22 mouse cellular contexts compared by ENCODE assay signal in the genomic region with DNA sequence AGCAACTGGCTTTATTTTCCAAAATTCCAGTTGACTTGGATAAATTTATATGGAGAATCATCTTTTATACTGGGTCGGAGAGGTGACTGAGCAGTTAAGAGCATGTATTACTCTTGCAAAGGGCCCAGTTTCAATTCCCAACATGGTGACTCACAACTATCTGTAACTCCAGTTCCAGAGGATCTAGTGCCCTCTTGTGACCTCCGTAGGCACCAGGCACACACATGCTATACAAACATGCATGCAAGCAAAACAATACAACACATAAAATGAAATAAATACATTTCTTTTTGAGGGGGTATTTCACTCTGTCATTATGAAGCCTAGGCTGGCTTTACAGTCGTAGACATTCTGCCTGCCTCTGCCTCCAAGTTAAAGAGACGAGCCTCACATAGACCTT.
DNase-seq lines count a peak whose midpoint lies in the region; ATAC-seq and TF ChIP-seq lines count a peak whose summit lies in the region.
"Had no signal": no experiment of that assay in that cellular context is flagged by ENCODE, and none has a peak within 500 bp of the region (broad histone marks: within the 10 kb centered on the region; RNA-seq: fewer than 3 reads in every experiment).

No protein-coding gene starts in this region.

- no peak for TF ChIP-seq POLR2A in brain, embryonic 14.5 days (IDR thresholded peaks at IDR 0.05; ENCODE audit: borderline replicate concordance, extremely low read depth, insufficient read depth, insufficient read length, poor library complexity, severe bottlenecking)

- H3K9me3 ChIP-seq in kidney, postnatal 0 days (replicated peaks; ENCODE audit: low read length) = no peaks in the 10 kb centered on the region
- H3K9me3 ChIP-seq in forebrain, embryonic 16.5 days (ENCODE audit: control insufficient read depth, low read length) = peaks cover 7% of the 10 kb centered on the region; the same call in 1 of the 2 replicates

- H3K27me3 ChIP-seq in kidney, postnatal 0 days (ENCODE audit: insufficient read depth, low read length) = no peaks in the 10 kb centered on the region
- H3K27me3 ChIP-seq in forebrain, embryonic 16.5 days (replicated peaks; ENCODE audit: control insufficient read depth, insufficient read depth, low read length) = no peaks in the 10 kb centered on the region
- H3K27me3 ChIP-seq: heart, embryonic 15.5 days; hindbrain, embryonic 15.5 days had no signal

- no peaks in the 10 kb centered on the region for H3K36me3 ChIP-seq in kidney, postnatal 0 days (ENCODE audit: insufficient read depth, low read length)
- no peaks in the 10 kb centered on the region; the same call in 1 of the 2 replicates for H3K36me3 ChIP-seq in forebrain, embryonic 16.5 days (ENCODE audit: control insufficient read depth, insufficient read depth)
- H3K36me3 ChIP-seq: embryonic facial prominence, embryonic 10.5 days; forebrain, embryonic 10.5 days; heart, embryonic 15.5 days; hindbrain, embryonic 10.5 days; hindbrain, embryonic 15.5 days had no signal

- peak; percentile 23; the same call in 1 of the 2 replicates for TF ChIP-seq CTCF in kidney, postnatal 0 days (IDR thresholded peaks at IDR 0.05; ENCODE audit: low read depth)
- TF ChIP-seq CTCF in brain, embryonic 14.5 days (IDR thresholded peaks at IDR 0.05; ENCODE audit: borderline replicate concordance, extremely low read depth, insufficient read depth, insufficient read length) = no peak; the same call in 1 of the 2 replicates

- H3K27ac ChIP-seq in kidney, postnatal 0 days = no peak overlapping the region
- no peak overlapping the region for H3K27ac ChIP-seq in forebrain, embryonic 16.5 days (ENCODE audit: low read length)
- H3K27ac ChIP-seq: embryonic facial prominence, embryonic 10.5 days; forebrain, embryonic 10.5 days; heart, adult 2 months; heart, embryonic 15.5 days; hindbrain, embryonic 10.5 days; hindbrain, embryonic 15.5 days had no signal

- no peak overlapping the region for H3K9ac ChIP-seq in kidney, postnatal 0 days (ENCODE audit: low read depth, low read length)
- no peak overlapping the region for H3K9ac ChIP-seq in forebrain, embryonic 16.5 days (replicated peaks; ENCODE audit: low read depth, low read length)
- H3K9ac ChIP-seq: heart, embryonic 15.5 days; hindbrain, embryonic 15.5 days had no signal

- ATAC-seq in kidney, postnatal 0 days (replicated peaks; ENCODE audit: low FRiP score, low read depth) = no peak
- no peak for ATAC-seq in forebrain, embryonic 16.5 days
- ATAC-seq: forebrain, embryonic 14.5 days; inflammation-experienced regulatory T-cells, adult 6 months; intestine, postnatal 0 days had no signal

- no peaks in the 10 kb centered on the region for H3K4me1 ChIP-seq in kidney, postnatal 0 days (replicated peaks; ENCODE audit: insufficient read depth, low read length)
- no peaks in the 10 kb centered on the region for H3K4me1 ChIP-seq in forebrain, embryonic 16.5 days (replicated peaks; ENCODE audit: control insufficient read depth, insufficient read depth, low read length)
- H3K4me1 ChIP-seq: embryonic facial prominence, embryonic 10.5 days; forebrain, embryonic 10.5 days; heart, embryonic 15.5 days; hindbrain, embryonic 10.5 days; hindbrain, embryonic 15.5 days had no signal

- DNase-seq in kidney, postnatal 0 days (ENCODE audit: low spot score) = no peak
- DNase-seq in kidney, adult 8-10 months = no peak
- peak; percentile 27 for DNase-seq in 3T3-L1 (ENCODE audit: low read depth, low spot score)
- peak; percentile 21 for DNase-seq in A20 (ENCODE audit: low read depth, low spot score)
- DNase-seq in brain, embryonic 14.5 days (ENCODE audit: low read depth) = peak; percentile 12
- no peak for DNase-seq in c-Kit-positive CD71-positive TER-119-positive erythroid progenitor cells, embryonic 14.5 days (ENCODE audit: low spot score)
- DNase-seq: adrenal gland, postnatal 10 days; cerebellum, adult 2 months; cerebellum, postnatal 10 days; heart, adult 2 months; heart, postnatal 14 days had no signal

- 85% methylated on average over 4 of the region's 4 CpGs for whole genome bisulfite sequencing in kidney, postnatal 0 days
- WGBS in forebrain, embryonic 16.5 days = 86% methylated on average over 4 of the region's 4 CpGs

- no peak overlapping the region for H3K4me3 ChIP-seq in kidney, postnatal 0 days (replicated peaks; ENCODE audit: low read depth, low read length)
- no peak overlapping the region for H3K4me3 ChIP-seq in forebrain, embryonic 16.5 days (replicated peaks; ENCODE audit: low read length)
- H3K4me3 ChIP-seq: embryonic facial prominence, embryonic 10.5 days; erythroblast, embryonic 14.5 days; forebrain, embryonic 10.5 days; heart, adult 2 months; heart, embryonic 15.5 days; hindbrain, embryonic 10.5 days; hindbrain, embryonic 15.5 days had no signal

- H3K4me2 ChIP-seq in kidney, postnatal 0 days (ENCODE audit: low read length) = no peak overlapping the region
- H3K4me2 ChIP-seq in forebrain, embryonic 16.5 days (ENCODE audit: low read length) = no peak overlapping the region
- H3K4me2 ChIP-seq: heart, embryonic 11.5 days; heart, embryonic 15.5 days; hindbrain, embryonic 15.5 days had no signal

Comparison
In these comparisons a context has a peak if more than half of its experiments do, and no peak if none do; other contexts are left out.
1. DNase-seq: peak in 3T3-L1 (single experiment), A20 (single experiment) and brain, embryonic 14.5 days (single experiment); none in kidney, postnatal 0 days (single experiment), kidney, adult 8-10 months (0 of 2) and c-Kit-positive CD71-positive TER-119-positive erythroid progenitor cells, embryonic 14.5 days (single experiment).